Mouse (Mus musculus) brown adipose tissue, adult 24 weeks (tissue): ENCODE measurements around the gene Emg1. TPM values are rescaled to one million over a fixed set of nuclear protein-coding genes. Genes with fewer than 3 reads are reported as not detected.

Source experiments
- H3K27ac ChIP-seq: fragments of 200-500 bp; replicated peaks from 2 replicates; pipeline ENCODE4 v1.5.1; 2012; ENCODE audit warnings: low read depth, mild to moderate bottlenecking, low read length
- H3K4me1 ChIP-seq: fragments of 200-500 bp; 2 replicates; pipeline ENCODE4 v1.6.1; 2012; ENCODE audit warnings: low read length, mixed read lengths; ENCODE audit not compliant: control insufficient read depth, insufficient read depth, insufficient read length
- H3K4me3 ChIP-seq: fragments of 200-500 bp; 2 replicates; pipeline ENCODE4 v1.5.1; 2012; ENCODE audit warnings: low read depth, mild to moderate bottlenecking, low read length, moderate library complexity; ENCODE audit not compliant: insufficient read depth
- polyA plus RNA-seq: library from polyadenylated mRNA; stranded (reverse); fragments of >200 nt; gene quantifications from 2 replicates; pipeline ENCODE4 v1.2.4, GENCODE M21; 2012; ENCODE audit not compliant: missing spikeins, insufficient read depth, insufficient read length

Gene Emg1
- polyA plus RNA-seq, 1 experiment, result 78.3 TPM

GRCm38 (mm10) chr6:124745490-124746295 lies 33.7 kb upstream of the Emg1 start:
- Histone ChIP-seq H3K4me1 (peaks cover 3% of the 10 kb centered on the region; the same call in 1 of the 2 replicates), H3K4me3 (peak overlapping the region; percentile 63), H3K27ac (peak overlapping the region; percentile 64)

- Histone ChIP-seq H3K4me1 (peaks cover 6% of the 10 kb centered on the region; the same call in 1 of the 2 replicates), H3K4me3 (peak overlapping the region; percentile 41), H3K27ac (peak overlapping the region; percentile 27; the same call in 1 of the 2 replicates)
These were observed 32.9 kb upstream of the Emg1 start for GRCm38 (mm10) chr6:124744755-124745321.

- H3K27ac ChIP-seq, result no peak overlapping the region
- no peak overlapping the region for H3K4me3 ChIP-seq
- peaks cover 11% of the 10 kb centered on the region; the same call in 1 of the 2 replicates for H3K4me1 ChIP-seq
These were observed 31.7 kb upstream of the Emg1 start for GRCm38 (mm10) chr6:124743647-124744046.

- Histone ChIP-seq H3K4me3 (no peak overlapping the region), H3K4me1 (peaks cover 11% of the 10 kb centered on the region; the same call in 1 of the 2 replicates), H3K27ac (no peak overlapping the region)
These were observed 31.0 kb upstream of the Emg1 start for GRCm38 (mm10) chr6:124742839-124743514.

GRCm38 (mm10) chr6:124741842-124742241 lies 29.9 kb upstream of the Emg1 start:
- Histone ChIP-seq H3K27ac (peak overlapping the region; percentile 33), H3K4me3 (no peak overlapping the region), H3K4me1 (peaks cover 11% of the 10 kb centered on the region; the same call in 1 of the 2 replicates)

- H3K27ac ChIP-seq, result peak within 1 kb of the TSS; percentile 91
- peaks cover 11% of the 10 kb centered on the region; the same call in 1 of the 2 replicates for H3K4me1 ChIP-seq
- peak within 1 kb of the TSS; percentile 65 for H3K4me3 ChIP-seq
These were observed 29.1 kb upstream of the Emg1 start, which contains the start of gene Grcc10 for GRCm38 (mm10) chr6:124740888-124741761. Gene Grcc10, minus strand, starts transcription at chr6:124741374.

- Histone ChIP-seq H3K27ac (peak overlapping the region; percentile 91), H3K4me1 (peaks cover 11% of the 10 kb centered on the region; the same call in 1 of the 2 replicates), H3K4me3 (peak overlapping the region; percentile 65)
These were observed 28.4 kb upstream of the Emg1 start for GRCm38 (mm10) chr6:124740211-124740887.

- Histone ChIP-seq H3K4me3 (no peak overlapping the region), H3K27ac (peak overlapping the region; percentile 91; the same call in 1 of the 2 replicates), H3K4me1 (peaks cover 8% of the 10 kb centered on the region; the same call in 1 of the 2 replicates)
These were observed 27.3 kb upstream of the Emg1 start for GRCm38 (mm10) chr6:124739231-124739796.

- Histone ChIP-seq H3K4me3 (no peak within 1 kb of the TSS), H3K27ac (no peak within 1 kb of the TSS), H3K4me1 (peaks cover 8% of the 10 kb centered on the region; the same call in 1 of the 2 replicates)
These were observed 26.6 kb upstream of the Emg1 start, which contains the start of gene Ptpn6 for GRCm38 (mm10) chr6:124738511-124739023. Gene Ptpn6, minus strand, starts transcription at chr6:124738714.

- Histone ChIP-seq H3K27ac (no peak overlapping the region), H3K4me1 (peaks cover 8% of the 10 kb centered on the region; the same call in 1 of the 2 replicates), H3K4me3 (no peak overlapping the region)
These were observed 25.1 kb upstream of the Emg1 start for GRCm38 (mm10) chr6:124737040-124737439.

GRCm38 (mm10) chr6:124734417-124734816 lies 22.4 kb upstream of the Emg1 start:
- Histone ChIP-seq H3K27ac (no peak overlapping the region), H3K4me3 (no peak overlapping the region), H3K4me1 (peaks cover 4% of the 10 kb centered on the region; the same call in 1 of the 2 replicates)

GRCm38 (mm10) chr6:124732476-124733370 lies 20.7 kb upstream of the Emg1 start:
- Histone ChIP-seq H3K4me1 (no peaks in the 10 kb centered on the region), H3K4me3 (peak overlapping the region; percentile 55), H3K27ac (peak overlapping the region; percentile 74; the same call in 1 of the 2 replicates)
